Mouse (Mus musculus): Measurements from ENCODE around the gene Daam2. TPM values are rescaled to one million over a fixed set of nuclear protein-coding genes. Genes with fewer than 3 reads are reported as not detected.

Daam2 gene
- polyA plus RNA-seq, 1 experiment from 2014 or later = 7.0 TPM

GRCm38 (mm10) chr17:49428751-49429415 lies 135.3 kb downstream of the Daam2 start:
- Histone ChIP-seq H3K4me1 (ENCODE audit: control insufficient read depth, insufficient read depth, low read length) (peaks cover 30% of the 10 kb centered on the region), H3K36me3 (ENCODE audit: control insufficient read depth, insufficient read depth, low read length) (peaks cover 6% of the 10 kb centered on the region; the same call in 1 of the 2 replicates), H3K27me3 (ENCODE audit: control insufficient read depth, insufficient read depth, low read length) (no peaks in the 10 kb centered on the region), H3K27ac (ENCODE audit: low read length) (peak overlapping the region; percentile 79), H3K9me3 (replicated peaks; ENCODE audit: control insufficient read depth, low read length) (no peaks in the 10 kb centered on the region), H3K9ac (ENCODE audit: low read length) (peak overlapping the region; percentile 95), H3K4me2 (ENCODE audit: low read depth, low read length) (peak overlapping the region; percentile 92), H3K4me3 (replicated peaks; ENCODE audit: low read length) (peak overlapping the region; percentile 83)
- peak; percentile 18; the same call in 1 of the 2 replicates for ATAC-seq (ENCODE audit: insufficient read depth, low FRiP score)
- WGBS = 23% methylated on average over 13 of the region's 13 CpGs

GRCm38 (mm10) chr17:49428239-49428688 lies 135.9 kb downstream of the Daam2 start, which contains the start of gene Mocs1:
Gene Mocs1, plus strand, starts transcription at chr17:49428362.
- H3K4me1 ChIP-seq (ENCODE audit: control insufficient read depth, insufficient read depth, low read length) = peaks cover 30% of the 10 kb centered on the region
- H3K4me2 ChIP-seq (ENCODE audit: low read depth, low read length) = peak within 1 kb of the TSS; percentile 92
- H3K27ac ChIP-seq (ENCODE audit: low read length) = peak within 1 kb of the TSS; percentile 79
- ATAC-seq (ENCODE audit: insufficient read depth, low FRiP score) = peak; percentile 98
- peak within 1 kb of the TSS; percentile 95 for H3K9ac ChIP-seq (ENCODE audit: low read length)
- under 1% methylated on average over 28 of the region's 28 CpGs for WGBS
- no peaks in the 10 kb centered on the region for H3K27me3 ChIP-seq (ENCODE audit: control insufficient read depth, insufficient read depth, low read length)
- H3K36me3 ChIP-seq (ENCODE audit: control insufficient read depth, insufficient read depth, low read length) = 0 out of 2 replicates have a peak, but pooled peaks cover under 1% of the 10 kb centered on the region
- peak within 1 kb of the TSS; percentile 83 for H3K4me3 ChIP-seq (replicated peaks; ENCODE audit: low read length)
- H3K9me3 ChIP-seq (replicated peaks; ENCODE audit: control insufficient read depth, low read length) = no peaks in the 10 kb centered on the region

- no peaks in the 10 kb centered on the region for H3K27me3 ChIP-seq (ENCODE audit: control insufficient read depth, insufficient read depth, low read length)
- peaks cover 27% of the 10 kb centered on the region for H3K4me1 ChIP-seq (ENCODE audit: control insufficient read depth, insufficient read depth, low read length)
- WGBS = 16% methylated on average over 9 of the region's 9 CpGs
- H3K36me3 ChIP-seq (ENCODE audit: control insufficient read depth, insufficient read depth, low read length) = no peaks in the 10 kb centered on the region
- no peaks in the 10 kb centered on the region for H3K9me3 ChIP-seq (replicated peaks; ENCODE audit: control insufficient read depth, low read length)
- H3K27ac ChIP-seq (ENCODE audit: low read length) = no peak overlapping the region
- H3K9ac ChIP-seq (ENCODE audit: low read length) = no peak overlapping the region
- peak overlapping the region; percentile 83; the same call in 1 of the 2 replicates for H3K4me3 ChIP-seq (replicated peaks; ENCODE audit: low read length)
- peak overlapping the region; percentile 36 for H3K4me2 ChIP-seq (ENCODE audit: low read depth, low read length)
- 0 out of 2 replicates have a peak, but pooled peaks have one; percentile 2 for ATAC-seq (ENCODE audit: insufficient read depth, low FRiP score)
Observed at GRCm38 (mm10) chr17:49427631-49428238, 136.4 kb downstream of the Daam2 start.

- no peak overlapping the region for H3K27ac ChIP-seq (ENCODE audit: low read length)
- no peaks in the 10 kb centered on the region for H3K9me3 ChIP-seq (replicated peaks; ENCODE audit: control insufficient read depth, low read length)
- no peak for ATAC-seq (ENCODE audit: insufficient read depth, low FRiP score)
- H3K9ac ChIP-seq (ENCODE audit: low read length) = no peak overlapping the region
- H3K4me2 ChIP-seq (ENCODE audit: low read depth, low read length) = no peak overlapping the region
- no peak overlapping the region for H3K4me3 ChIP-seq (replicated peaks; ENCODE audit: low read length)
- H3K27me3 ChIP-seq (ENCODE audit: control insufficient read depth, insufficient read depth, low read length) = no peaks in the 10 kb centered on the region
- no peaks in the 10 kb centered on the region for H3K36me3 ChIP-seq (ENCODE audit: control insufficient read depth, insufficient read depth, low read length)
- 96% methylated on average over 3 of the region's 3 CpGs for WGBS
- peaks cover 2% of the 10 kb centered on the region; the same call in 1 of the 2 replicates for H3K4me1 ChIP-seq (ENCODE audit: control insufficient read depth, insufficient read depth, low read length)
Observed at GRCm38 (mm10) chr17:49423872-49424271, 140.3 kb downstream of the Daam2 start.

GRCm38 (mm10) chr17:49423067-49423325 lies 141.1 kb downstream of the Daam2 start:
- no peak overlapping the region for H3K27ac ChIP-seq (ENCODE audit: low read length)
- no peaks in the 10 kb centered on the region for H3K9me3 ChIP-seq (replicated peaks; ENCODE audit: control insufficient read depth, low read length)
- H3K4me2 ChIP-seq (ENCODE audit: low read depth, low read length) = no peak overlapping the region
- H3K36me3 ChIP-seq (ENCODE audit: control insufficient read depth, insufficient read depth, low read length) = no peaks in the 10 kb centered on the region
- WGBS = 66% methylated on average over 2 of the region's 2 CpGs
- no peaks in the 10 kb centered on the region for H3K27me3 ChIP-seq (ENCODE audit: control insufficient read depth, insufficient read depth, low read length)
- H3K9ac ChIP-seq (ENCODE audit: low read length) = no peak overlapping the region
- H3K4me1 ChIP-seq (ENCODE audit: control insufficient read depth, insufficient read depth, low read length) = no peaks in the 10 kb centered on the region
- H3K4me3 ChIP-seq (replicated peaks; ENCODE audit: low read length) = no peak overlapping the region
- ATAC-seq (ENCODE audit: insufficient read depth, low FRiP score) = no peak

- Histone ChIP-seq H3K27me3 (ENCODE audit: control insufficient read depth, insufficient read depth, low read length) (no peaks in the 10 kb centered on the region), H3K9ac (ENCODE audit: low read length) (no peak overlapping the region), H3K4me2 (ENCODE audit: low read depth, low read length) (no peak overlapping the region), H3K4me1 (ENCODE audit: control insufficient read depth, insufficient read depth, low read length) (no peaks in the 10 kb centered on the region), H3K36me3 (ENCODE audit: control insufficient read depth, insufficient read depth, low read length) (no peaks in the 10 kb centered on the region), H3K4me3 (replicated peaks; ENCODE audit: low read length) (no peak overlapping the region), H3K9me3 (replicated peaks; ENCODE audit: control insufficient read depth, low read length) (no peaks in the 10 kb centered on the region), H3K27ac (ENCODE audit: low read length) (no peak overlapping the region)
- no peak for ATAC-seq (ENCODE audit: insufficient read depth, low FRiP score)
- 59% methylated on average over 3 of the region's 3 CpGs for WGBS
Observed at GRCm38 (mm10) chr17:49422286-49423066, 141.7 kb downstream of the Daam2 start.

- Histone ChIP-seq H3K9me3 (replicated peaks; ENCODE audit: control insufficient read depth, low read length) (no peaks in the 10 kb centered on the region), H3K4me1 (ENCODE audit: control insufficient read depth, insufficient read depth, low read length) (no peaks in the 10 kb centered on the region), H3K27ac (ENCODE audit: low read length) (no peak overlapping the region), H3K27me3 (ENCODE audit: control insufficient read depth, insufficient read depth, low read length) (no peaks in the 10 kb centered on the region), H3K9ac (ENCODE audit: low read length) (no peak overlapping the region), H3K4me3 (replicated peaks; ENCODE audit: low read length) (no peak overlapping the region), H3K36me3 (ENCODE audit: control insufficient read depth, insufficient read depth, low read length) (no peaks in the 10 kb centered on the region), H3K4me2 (ENCODE audit: low read depth, low read length) (no peak overlapping the region)
- 37% methylated on average over 6 of the region's 6 CpGs for WGBS
- no peak for ATAC-seq (ENCODE audit: insufficient read depth, low FRiP score)
Observed at GRCm38 (mm10) chr17:49419813-49420212, 144.3 kb downstream of the Daam2 start.

GRCm38 (mm10) chr17:49416228-49416627 lies 147.9 kb downstream of the Daam2 start:
- no peak overlapping the region for H3K27ac ChIP-seq (ENCODE audit: low read length)
- no peak overlapping the region for H3K9ac ChIP-seq (ENCODE audit: low read length)
- no peak overlapping the region for H3K4me3 ChIP-seq (replicated peaks; ENCODE audit: low read length)
- ATAC-seq (ENCODE audit: insufficient read depth, low FRiP score) = no peak
- H3K4me1 ChIP-seq (ENCODE audit: control insufficient read depth, insufficient read depth, low read length) = no peaks in the 10 kb centered on the region
- WGBS = 69% methylated on average over 3 of the region's 3 CpGs
- H3K9me3 ChIP-seq (replicated peaks; ENCODE audit: control insufficient read depth, low read length) = no peaks in the 10 kb centered on the region
- no peak overlapping the region for H3K4me2 ChIP-seq (ENCODE audit: low read depth, low read length)
- no peaks in the 10 kb centered on the region for H3K36me3 ChIP-seq (ENCODE audit: control insufficient read depth, insufficient read depth, low read length)
- H3K27me3 ChIP-seq (ENCODE audit: control insufficient read depth, insufficient read depth, low read length) = no peaks in the 10 kb centered on the region

- no peaks in the 10 kb centered on the region for H3K27me3 ChIP-seq (ENCODE audit: control insufficient read depth, insufficient read depth, low read length)
- no peak overlapping the region for H3K27ac ChIP-seq (ENCODE audit: low read length)
- no peak overlapping the region for H3K4me2 ChIP-seq (ENCODE audit: low read depth, low read length)
- no peaks in the 10 kb centered on the region for H3K9me3 ChIP-seq (replicated peaks; ENCODE audit: control insufficient read depth, low read length)
- H3K36me3 ChIP-seq (ENCODE audit: control insufficient read depth, insufficient read depth, low read length) = no peaks in the 10 kb centered on the region
- H3K4me3 ChIP-seq (replicated peaks; ENCODE audit: low read length) = no peak overlapping the region
- H3K4me1 ChIP-seq (ENCODE audit: control insufficient read depth, insufficient read depth, low read length) = no peaks in the 10 kb centered on the region
- ATAC-seq (ENCODE audit: insufficient read depth, low FRiP score) = no peak
- H3K9ac ChIP-seq (ENCODE audit: low read length) = no peak overlapping the region
- 62% methylated on average over 3 of the region's 3 CpGs for WGBS
Observed at GRCm38 (mm10) chr17:49413554-49413953, 150.6 kb downstream of the Daam2 start.
